Mouse (Mus musculus) left cerebral cortex, postnatal 4 days (tissue): ENCODE results near the gene Golga3. TPM values are rescaled to one million over a fixed set of nuclear protein-coding genes. Genes with fewer than 3 reads are reported as not detected.

Experiments
- DNase-seq: peaks from one replicate; pipeline ENCODE4 v3.0.0-alpha.2; 2022
- intact Hi-C: fragments of 180-260 bp; cut with DNase I; formaldehyde crosslinking; loops from one replicate; pipeline ENCODE4 v1.15.1; 2025
- total RNA-seq, 2 experiments: library from RNA; stranded (reverse); gene quantifications; 2 replicates each; pipeline ENCODE4 v1.2.3; 2021

The Golga3 gene
- 10 to 100 TPM; 50.4 to 52.3 TPM for total RNA-seq

DNA sequence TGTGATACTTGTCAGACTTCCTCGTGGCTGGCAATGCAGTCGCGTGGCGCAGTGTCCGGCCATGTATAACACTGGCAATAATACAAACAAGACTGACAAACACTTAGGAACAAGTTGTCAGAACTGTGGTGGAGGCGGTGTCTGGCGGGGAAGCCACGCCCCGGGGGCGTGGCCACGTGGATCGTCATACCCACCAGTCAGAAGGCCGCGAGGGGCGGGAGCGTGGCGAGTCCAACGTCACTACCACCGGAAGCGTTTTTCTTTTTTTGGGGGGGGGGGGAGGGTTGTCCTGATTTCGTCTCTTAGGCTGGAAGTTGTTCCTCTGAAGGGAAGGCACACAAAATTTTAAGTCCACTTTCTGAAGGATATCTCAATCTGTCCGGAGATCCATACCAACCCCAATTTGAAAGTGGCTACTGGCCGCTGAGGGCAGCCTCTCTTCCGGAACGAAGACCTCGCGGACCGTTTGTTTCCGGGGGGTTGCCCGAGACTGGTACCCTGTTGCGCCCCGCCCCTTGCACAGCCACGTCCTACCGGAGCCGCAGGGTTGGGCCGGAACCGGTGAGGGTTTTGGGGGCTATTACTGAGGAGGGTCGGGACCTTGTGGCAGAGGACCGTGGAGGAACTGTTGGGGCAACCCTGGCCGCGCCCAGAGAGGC lies at the start of gene Golga3:
Gene Golga3 (plus strand): TSS at position 340 of the 659 bp plus-strand sequence.
- intact Hi-C loops = no loop called here
- DNase-seq = peak; percentile 96

DNA sequence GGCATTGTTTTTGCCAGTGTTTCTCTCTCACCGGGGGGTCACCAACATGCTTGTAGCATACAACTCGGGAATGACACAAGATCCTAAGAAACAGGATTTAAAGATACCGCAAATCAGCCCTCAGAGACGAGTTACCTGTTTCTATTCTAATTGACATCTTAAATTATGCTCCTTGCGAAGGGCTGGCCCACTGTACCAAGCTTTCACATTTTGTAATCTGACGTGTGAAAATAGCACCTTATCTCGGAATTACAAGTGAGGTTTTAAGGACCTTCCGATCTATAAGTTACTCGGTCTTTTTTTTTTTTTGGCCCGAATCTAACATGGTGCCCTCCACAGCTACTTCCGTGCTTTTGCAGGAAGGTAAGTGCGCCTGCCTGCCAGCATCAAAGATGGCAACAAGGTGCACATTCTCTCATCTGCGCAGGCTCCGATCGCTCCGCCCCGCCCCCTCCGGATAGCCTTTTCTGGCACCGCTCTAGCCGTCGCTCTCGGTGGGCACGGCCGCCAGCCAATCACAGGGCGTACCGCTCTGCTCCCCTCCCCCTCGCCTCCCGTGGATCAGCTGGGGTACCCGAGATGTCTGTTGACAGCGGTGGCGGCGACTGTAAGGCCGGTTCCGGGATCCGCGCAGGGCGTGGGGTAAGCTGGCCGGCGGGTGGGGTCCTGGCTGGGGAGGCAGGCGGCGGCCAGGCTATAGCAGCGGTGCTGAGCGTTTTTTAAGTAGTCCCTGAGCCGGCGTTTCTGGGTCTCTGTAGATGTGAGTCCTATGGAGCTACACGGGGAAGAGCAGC lies 41.0 kb upstream of the Golga3 start, which contains the start of gene Chfr:
Gene Chfr (plus strand): TSS at position 550 of the 794 bp plus-strand sequence.
- DNase-seq = peak; percentile 100
- intact Hi-C loops = loop anchor here (5.0 kb wide), 1 partner anchor 628 kb away; no protein-coding TSS in a partner anchor

DNA sequence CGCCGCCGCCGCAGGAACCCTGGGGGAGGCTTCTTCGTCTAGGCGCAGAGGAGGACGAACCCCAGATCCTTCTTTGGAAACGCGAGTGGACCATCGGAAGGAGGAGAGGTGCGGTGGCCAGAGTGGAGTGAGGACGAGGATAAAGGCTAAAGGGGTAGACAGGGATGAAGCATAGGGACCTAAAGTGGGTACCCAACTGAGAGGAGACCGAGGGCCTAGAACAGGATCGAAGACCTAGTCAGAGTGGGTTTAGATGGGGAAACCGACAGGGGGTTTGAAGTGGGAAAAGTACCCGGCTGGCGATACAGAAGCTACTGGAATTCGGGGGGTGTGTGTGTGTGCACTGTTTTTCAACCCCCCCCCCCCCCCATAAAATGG lies 40.4 kb upstream of the Golga3 start:
- no peak for DNase-seq
- intact Hi-C loops = loop anchor here (5.0 kb wide), 1 partner anchor 629 kb away; no protein-coding TSS in a partner anchor

DNA sequence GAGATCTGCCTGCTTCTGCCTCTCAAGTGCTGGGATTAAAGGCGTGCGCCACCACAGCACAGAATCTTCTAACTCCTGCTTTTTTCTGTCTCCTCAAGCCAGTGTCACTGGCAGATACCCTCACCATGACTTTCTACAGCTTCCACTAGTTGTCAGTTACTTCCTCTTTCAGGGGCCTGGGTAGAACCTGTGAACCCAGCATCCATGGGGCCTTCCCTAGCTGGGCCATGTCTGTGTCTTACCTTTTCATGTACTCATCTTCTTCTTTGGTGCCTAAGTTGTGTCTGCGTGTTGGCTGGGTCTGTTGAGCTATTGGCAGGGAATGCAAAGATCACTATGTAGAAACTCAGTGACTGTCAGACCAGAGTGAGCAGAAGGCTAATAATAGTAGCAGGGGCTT lies 38.7 kb upstream of the Golga3 start:
- no peak for DNase-seq
- intact Hi-C loops = loop anchor here (5.0 kb wide), 1 partner anchor 631 kb away; no protein-coding TSS in a partner anchor

GRCm38 (mm10) chr5:110139325-110139724 lies 37.2 kb upstream of the Golga3 start:
- no peak for DNase-seq
- intact Hi-C loops = loop anchor here (5.0 kb wide), 1 partner anchor 632 kb away; no protein-coding TSS in a partner anchor

DNA sequence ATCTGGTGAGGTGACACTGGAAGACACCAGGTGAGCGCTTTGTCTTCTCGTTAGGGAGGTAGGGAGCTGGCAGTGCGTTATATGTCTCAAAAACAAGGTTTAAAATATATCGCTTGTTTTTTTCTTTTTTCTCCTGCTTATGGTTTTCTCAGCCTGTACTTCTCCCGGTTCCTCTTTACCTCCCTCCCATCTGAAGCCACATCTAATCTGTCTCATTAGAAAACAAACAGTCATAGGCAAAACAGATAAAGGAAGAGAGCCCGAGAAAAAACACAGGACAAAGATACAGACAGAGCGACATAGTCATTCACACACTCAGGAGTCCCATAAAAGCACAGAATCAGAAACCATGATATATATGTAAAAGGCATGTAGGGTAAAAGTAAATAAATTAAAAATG lies 36.1 kb upstream of the Golga3 start:
- no peak for DNase-seq
- intact Hi-C loops = no loop called here

- DNase-seq = no peak
- intact Hi-C loops = no loop called here
These were observed 34.2 kb upstream of the Golga3 start for GRCm38 (mm10) chr5:110142309-110142708.

GRCm38 (mm10) chr5:110143007-110143406 lies 33.5 kb upstream of the Golga3 start:
- intact Hi-C loops = no loop called here
- no peak for DNase-seq

GRCm38 (mm10) chr5:110169374-110169773 lies 7.1 kb upstream of the Golga3 start:
- no peak for DNase-seq
- intact Hi-C loops = no loop called here

- intact Hi-C loops = no loop called here
- no peak for DNase-seq
These were observed 520 bp downstream of the Golga3 start for GRCm38 (mm10) chr5:110177021-110177420.

GRCm38 (mm10) chr5:110178628-110179027 lies 2.1 kb downstream of the Golga3 start:
- intact Hi-C loops = no loop called here
- no peak for DNase-seq

GRCm38 (mm10) chr5:110181716-110182115 lies 5.2 kb downstream of the Golga3 start:
- DNase-seq = no peak
- intact Hi-C loops = no loop called here

DNA sequence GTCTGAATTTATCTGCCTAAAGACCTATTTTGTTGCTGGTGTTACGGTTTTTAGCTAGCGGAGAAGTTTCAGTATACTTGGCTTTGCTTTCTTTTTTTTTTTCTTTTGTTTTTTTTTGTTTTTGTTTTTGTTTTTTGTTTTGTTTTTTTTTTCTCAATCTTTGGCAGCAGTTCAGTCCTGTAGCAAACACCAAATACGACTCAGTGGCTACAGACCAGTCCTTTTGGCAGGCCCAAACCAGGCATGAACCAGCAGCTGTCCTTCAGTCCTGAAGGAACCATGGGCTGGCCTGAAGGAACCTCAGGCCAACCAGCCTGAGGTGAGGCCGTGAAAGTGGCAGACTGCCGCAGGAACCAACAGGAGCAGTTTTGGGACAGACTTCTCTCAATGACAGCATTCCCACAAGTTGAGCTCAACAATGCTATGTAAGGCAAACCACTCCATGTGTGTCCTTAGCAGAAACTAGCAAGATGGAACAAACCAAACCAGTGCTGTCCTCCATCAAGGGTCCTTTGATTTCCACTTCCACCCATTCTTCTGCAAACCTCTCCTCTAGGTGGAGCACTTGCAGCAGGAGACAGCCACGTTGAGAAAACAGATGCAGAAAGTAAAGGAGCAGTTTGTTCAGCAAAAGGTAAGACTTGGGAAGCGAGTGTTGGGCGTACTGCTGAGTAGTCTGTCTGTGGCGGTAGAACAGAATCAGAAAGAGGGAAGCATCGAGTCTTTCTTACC lies 26.8 kb downstream of the Golga3 start:
- intact Hi-C loops = loop anchor here (10.0 kb wide), 1 partner anchor 1589 kb away; no protein-coding TSS in a partner anchor
- no peak for DNase-seq

DNA sequence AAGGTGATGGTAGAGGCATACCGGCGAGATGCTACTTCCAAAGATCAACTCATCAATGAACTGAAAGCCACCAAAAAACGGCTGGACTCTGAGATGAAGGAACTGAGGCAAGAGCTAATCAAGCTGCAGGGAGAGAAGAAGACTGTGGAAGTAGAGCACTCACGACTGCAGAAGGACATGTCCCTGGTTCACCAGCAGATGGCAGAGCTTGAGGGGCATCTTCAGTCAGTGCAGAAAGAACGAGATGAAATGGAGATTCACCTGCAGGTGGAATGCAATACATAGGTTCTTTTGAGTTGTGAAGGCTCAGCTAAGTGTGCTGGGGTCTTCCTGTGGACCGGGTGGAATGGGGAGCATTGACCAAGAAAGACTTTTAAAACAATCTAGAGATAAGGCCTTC lies 28.3 kb downstream of the Golga3 start:
- no peak for DNase-seq
- intact Hi-C loops = loop anchor here (10.0 kb wide), 1 partner anchor 1590 kb away; no protein-coding TSS in a partner anchor

DNA sequence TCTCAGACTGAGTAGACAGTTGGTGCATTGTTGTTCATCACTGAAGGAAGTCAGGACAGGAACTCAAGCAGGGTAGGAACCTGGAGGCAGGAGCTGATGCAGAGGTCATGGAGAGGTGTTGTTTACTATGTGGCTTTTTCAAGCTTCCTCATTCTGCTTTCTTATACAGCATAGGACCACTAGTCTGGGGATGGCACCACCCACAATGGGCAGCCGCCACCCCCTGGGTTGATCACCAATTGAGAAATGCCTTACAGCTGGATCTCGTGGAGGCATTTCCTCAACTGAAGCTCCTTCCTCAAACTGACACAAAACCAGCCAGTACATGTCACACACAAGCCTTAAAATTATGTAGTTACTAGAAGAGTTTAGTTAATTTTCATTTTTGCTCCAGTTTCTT lies 34.8 kb downstream of the Golga3 start:
- DNase-seq = no peak
- intact Hi-C loops = no loop called here

DNA sequence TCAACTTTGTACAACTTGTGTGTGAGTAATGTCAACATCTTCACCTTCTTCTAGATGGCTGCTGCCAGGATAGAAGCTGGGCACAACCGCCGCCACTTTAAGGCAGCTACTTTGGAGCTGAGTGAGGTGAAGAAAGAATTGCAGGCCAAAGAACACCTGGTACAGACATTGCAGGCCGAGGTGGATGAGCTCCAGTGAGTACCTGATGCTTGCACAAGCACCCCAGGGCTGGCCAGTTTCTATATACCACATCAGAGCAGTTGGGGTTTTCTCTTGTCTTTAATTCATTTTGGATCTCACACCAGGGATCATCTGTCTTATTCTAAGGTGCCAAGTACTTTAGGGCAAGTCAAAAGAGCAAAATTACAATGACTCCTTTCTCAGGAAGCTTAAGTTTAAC lies 40.3 kb downstream of the Golga3 start:
- DNase-seq = no peak
- intact Hi-C loops = no loop called here

GRCm38 (mm10) chr5:110220331-110220730 lies 43.8 kb downstream of the Golga3 start:
- intact Hi-C loops = no loop called here
- no peak for DNase-seq

DNA sequence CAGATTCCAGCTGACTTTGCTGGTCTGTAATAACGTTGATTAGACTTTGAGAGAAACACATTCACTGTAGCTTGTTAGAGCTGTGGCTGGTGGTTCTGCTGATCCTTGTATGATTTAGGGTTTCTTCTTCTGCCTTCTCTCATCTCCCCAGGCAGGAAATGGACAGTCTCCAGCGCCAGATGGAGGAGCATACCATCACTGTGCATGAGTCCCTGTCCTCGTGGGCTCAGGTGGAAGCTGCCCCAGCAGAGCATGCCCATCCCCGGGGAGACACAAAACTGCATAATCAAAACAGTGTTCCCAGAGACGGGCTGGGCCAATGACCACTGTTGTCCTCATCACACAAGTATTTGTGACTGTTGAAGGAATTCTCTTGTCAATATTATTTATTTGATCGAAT lies 46.3 kb downstream of the Golga3 start:
- DNase-seq = no peak
- intact Hi-C loops = no loop called here

- intact Hi-C loops = no loop called here
These were observed 48.6 kb downstream of the Golga3 start for GRCm38 (mm10) chr5:110225056-110225455.

DNA sequence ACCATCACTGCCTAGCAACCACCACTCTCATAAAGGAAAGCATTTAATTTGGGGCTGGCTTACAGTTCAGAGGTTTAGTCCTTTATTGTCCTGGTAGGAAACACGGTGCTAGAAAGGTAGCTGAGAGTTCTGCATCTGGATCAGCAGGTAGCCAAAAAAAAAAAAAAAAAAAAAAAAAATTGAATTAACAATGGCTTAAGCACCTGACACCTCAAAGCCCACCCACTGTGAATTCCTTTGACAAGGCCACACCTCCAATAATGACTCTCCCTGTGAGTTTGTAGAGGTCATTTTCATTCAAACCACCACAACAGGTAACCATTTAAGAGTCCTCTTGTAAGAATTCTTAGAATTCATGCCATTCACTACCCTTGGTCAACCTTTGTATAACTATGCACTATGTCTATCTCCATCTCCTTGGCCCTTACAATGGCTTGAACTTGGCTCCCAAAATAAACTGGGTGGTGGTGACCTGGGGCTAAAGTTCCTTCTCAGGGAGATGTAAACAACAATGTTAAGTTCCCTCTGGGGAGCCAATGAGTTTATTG lies 50.9 kb downstream of the Golga3 start:
- intact Hi-C loops = no loop called here
- DNase-seq = no peak

More at GRCm38 (mm10) chr5:110225056-110225455, 48.6 kb downstream of the Golga3 start:
- no peak for DNase-seq

- intact Hi-C loops = no loop called here
- DNase-seq = no peak
These were observed 53.9 kb downstream of the Golga3 start for GRCm38 (mm10) chr5:110230401-110230779.
